Mouse (Mus musculus): ENCODE data around the gene Gm17428. TPM values are rescaled to one million over a fixed set of nuclear protein-coding genes. Genes with fewer than 3 reads are reported as not detected.

Gm17428 gene
- total and polyA plus RNA-seq, 3 experiments = not detected

GRCm38 (mm10) chr14:54941024-54941978, 35.4 kb upstream of the Gm17428 start:
- no peaks in the 10 kb centered on the region for H3K9me3 ChIP-seq (replicated peaks; ENCODE audit: insufficient read depth, low read length)
- H3K36me3 ChIP-seq (ENCODE audit: control insufficient read depth in 1 of 2, insufficient read depth in 2 of 2, low read length in 2 of 2) = peaks cover 0 to 5% of the 10 kb centered on the region in 2 experiments; a peak in 1 of 4 replicates
- H3K4me3 ChIP-seq (ENCODE audit: control insufficient read depth in 1 of 2, insufficient read depth in 1 of 2, low read depth in 2 of 2, low read length in 2 of 2) = no peak overlapping the region
- H3K79me2 ChIP-seq (ENCODE audit: control insufficient read depth, insufficient read depth, low read length, poor library complexity) = no peaks in the 10 kb centered on the region
- DNase-seq (ENCODE audit: low read depth, low spot score) = no peak
- no peak overlapping the region for H3K27ac ChIP-seq (ENCODE audit: control insufficient read depth, low read depth, low read length)
- H3K4me1 ChIP-seq (ENCODE audit: control insufficient read depth in 1 of 2, insufficient read depth in 2 of 2, low read length in 2 of 2) = peaks cover 0 to 8% of the 10 kb centered on the region in 2 experiments; a peak in 1 of 4 replicates
- H3K27me3 ChIP-seq (ENCODE audit: control insufficient read depth in 1 of 2, insufficient read depth in 2 of 2, low read length in 2 of 2) = no peaks in the 10 kb centered on the region; a peak in 1 of 4 replicates
- no peak for TF ChIP-seq SIN3A (IDR thresholded peaks at IDR 0.05; ENCODE audit: low read length)
- TF ChIP-seq EP300 (IDR thresholded peaks at IDR 0.05; ENCODE audit: low read depth in 1 of 2, low read length in 2 of 2) = no peak
- TF ChIP-seq BHLHE40 (IDR thresholded peaks at IDR 0.05; ENCODE audit: borderline replicate concordance, low read depth, low read length) = no peak
- no peak for TF ChIP-seq MYC (IDR thresholded peaks at IDR 0.05; ENCODE audit: low read depth, low read length)
- no peak for TF ChIP-seq ZC3H11A (IDR thresholded peaks at IDR 0.05; ENCODE audit: low read depth, low read length)
- no peak for TF ChIP-seq USF1 (IDR thresholded peaks at IDR 0.05; ENCODE audit: low read depth, low read length)
- TF ChIP-seq MAX (IDR thresholded peaks at IDR 0.05; ENCODE audit: low read length) = no peak
- no peak for TF ChIP-seq POLR2A (IDR thresholded peaks at IDR 0.05; ENCODE audit: control insufficient read depth in 1 of 2, insufficient read depth in 1 of 2, low read depth in 1 of 2, low read length in 2 of 2, poor library complexity in 1 of 2)
- TF ChIP-seq MXI1 (IDR thresholded peaks at IDR 0.05; ENCODE audit: low read depth, low read length) = no peak
- TF ChIP-seq MYB (IDR thresholded peaks at IDR 0.05; ENCODE audit: low read depth, low read length) = no peak
- TF ChIP-seq JUND (IDR thresholded peaks at IDR 0.05; ENCODE audit: low read depth, low read length) = no peak
- no peak for TF ChIP-seq MAFK (IDR thresholded peaks at IDR 0.05; ENCODE audit: borderline replicate concordance, low read depth, low read length)
- TF ChIP-seq NRF1 (IDR thresholded peaks at IDR 0.05; ENCODE audit: insufficient read depth, low read depth, low read length, poor library complexity, severe bottlenecking) = no peak
- TF ChIP-seq UBTF (IDR thresholded peaks at IDR 0.05; ENCODE audit: borderline replicate concordance, insufficient read depth, low read depth, low read length) = no peak
- TF ChIP-seq POLR2AphosphoS5 (IDR thresholded peaks at IDR 0.05; ENCODE audit: borderline replicate concordance, low read depth, low read length) = no peak
- no peak for TF ChIP-seq SMC3 (IDR thresholded peaks at IDR 0.05; ENCODE audit: low read depth, low read length)
- TF ChIP-seq TAL1 (IDR thresholded peaks at IDR 0.05; ENCODE audit: low read length) = no peak
- no peak overlapping the region for H3K9ac ChIP-seq (ENCODE audit: control insufficient read depth, low read depth, low read length, poor library complexity, severe bottlenecking)

DNA sequence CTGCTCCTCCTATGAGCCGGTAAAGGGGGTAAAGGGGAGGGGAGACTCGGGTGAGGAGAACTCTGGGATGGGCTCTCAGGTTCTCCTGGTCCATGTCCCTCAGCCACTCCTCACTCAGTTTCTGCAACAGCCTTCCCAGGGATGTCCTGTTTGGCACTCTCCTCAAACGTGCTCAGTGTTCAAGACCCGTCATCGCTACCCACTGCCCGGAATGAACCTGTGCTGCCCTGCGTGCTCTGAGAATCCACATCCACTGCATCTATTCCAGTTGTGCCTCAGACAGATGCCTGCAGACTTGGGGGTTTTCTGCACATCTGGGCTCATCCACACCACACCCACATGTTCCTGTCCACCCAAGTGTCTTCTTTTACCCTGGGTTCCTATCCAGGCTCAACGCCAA, 34.3 kb upstream of the Gm17428 start:
- no peaks in the 10 kb centered on the region; a peak in 1 of 4 replicates for H3K27me3 ChIP-seq (ENCODE audit: control insufficient read depth in 1 of 2, insufficient read depth in 2 of 2, low read length in 2 of 2)

More for the DNA sequence above, 34.3 kb upstream of the Gm17428 start:
- no peak overlapping the region for H3K9ac ChIP-seq (ENCODE audit: control insufficient read depth, low read depth, low read length, poor library complexity, severe bottlenecking)
- no peaks in the 10 kb centered on the region for H3K79me2 ChIP-seq (ENCODE audit: control insufficient read depth, insufficient read depth, low read length, poor library complexity)
- no peak overlapping the region for H3K27ac ChIP-seq (ENCODE audit: control insufficient read depth, low read depth, low read length)
- H3K36me3 ChIP-seq (ENCODE audit: control insufficient read depth in 1 of 2, insufficient read depth in 2 of 2, low read length in 2 of 2) = no peaks in the 10 kb centered on the region
- DNase-seq (ENCODE audit: low read depth, low spot score) = no peak
- H3K9me3 ChIP-seq (replicated peaks; ENCODE audit: insufficient read depth, low read length) = no peaks in the 10 kb centered on the region
- H3K4me3 ChIP-seq (ENCODE audit: control insufficient read depth in 1 of 2, insufficient read depth in 1 of 2, low read depth in 2 of 2, low read length in 2 of 2) = no peak overlapping the region
- H3K4me1 ChIP-seq (ENCODE audit: control insufficient read depth in 1 of 2, insufficient read depth in 2 of 2, low read length in 2 of 2) = no peaks in the 10 kb centered on the region
- no peak for TF ChIP-seq NRF1 (IDR thresholded peaks at IDR 0.05; ENCODE audit: insufficient read depth, low read depth, low read length, poor library complexity, severe bottlenecking)
- TF ChIP-seq TCF12 (IDR thresholded peaks at IDR 0.05; ENCODE audit: low read depth, low read length) = no peak
- no peak for TF ChIP-seq NELFE (IDR thresholded peaks at IDR 0.05; ENCODE audit: low read depth, low read length)
- TF ChIP-seq POLR2A (IDR thresholded peaks at IDR 0.05; ENCODE audit: control insufficient read depth in 1 of 2, insufficient read depth in 1 of 2, low read depth in 1 of 2, low read length in 2 of 2, poor library complexity in 1 of 2) = no peak

Data from MEL (cell line).